Mouse (Mus musculus) embryonic facial prominence, embryonic 13.5 days (tissue): ENCODE data around the gene Elmo3. TPM values are rescaled to one million over a fixed set of nuclear protein-coding genes. Genes with fewer than 3 reads are reported as not detected.
A peak's percentile ranks its signal among the peaks of the same experiment; 100 is the strongest.

Experiments
- ATAC-seq: fragments of 200-750 bp; cut with Nextera tagmentation; 2 replicates; pipeline ENCODE4 v1.8.0; 2017; ENCODE audit warnings: low read depth; ENCODE audit not compliant: insufficient number of reproducible peaks, insufficient read depth, low FRiP score, low TSS enrichment
- H3K27ac ChIP-seq: fragments of 300-500 bp; sonication (generic); 2 replicates; pipeline ENCODE4 v1.5.1; 2015; ENCODE audit warnings: moderate library complexity, mild to moderate bottlenecking, inconsistent platforms
- H3K27me3 ChIP-seq: fragments of 300-500 bp; sonication (generic); 2 replicates; pipeline ENCODE4 v1.6.1; 2015; ENCODE audit warnings: mild to moderate bottlenecking, inconsistent platforms
- H3K36me3 ChIP-seq: fragments of 300-500 bp; sonication (generic); 2 replicates; pipeline ENCODE4 v1.6.1; 2015; ENCODE audit warnings: mild to moderate bottlenecking, inconsistent platforms
- H3K4me1 ChIP-seq: fragments of 300-500 bp; sonication (generic); 2 replicates; pipeline ENCODE4 v1.6.1; 2015; ENCODE audit warnings: inconsistent platforms
- H3K4me2 ChIP-seq: fragments of 300-500 bp; sonication (generic); 2 replicates; pipeline ENCODE4 v1.6.1; 2015; ENCODE audit warnings: moderate library complexity, mild to moderate bottlenecking, inconsistent platforms
- H3K4me3 ChIP-seq: fragments of 300-500 bp; sonication (generic); 2 replicates; pipeline ENCODE4 v1.5.1; 2015; ENCODE audit warnings: mild to moderate bottlenecking, inconsistent platforms
- H3K9ac ChIP-seq: fragments of 300-500 bp; sonication (generic); 2 replicates; pipeline ENCODE4 v1.6.1; 2015; ENCODE audit warnings: mild to moderate bottlenecking, inconsistent platforms
- H3K9me3 ChIP-seq: fragments of 300-500 bp; sonication (generic); 2 replicates; pipeline ENCODE4 v1.6.1; 2016; ENCODE audit warnings: inconsistent platforms
- WGBS: fragments of 180-500 bp; shearing (Covaris S2); methylation state at CpG from one replicate; pipeline ENCODE4 v1.1.7; 2015; ENCODE audit warnings: mixed read lengths; 5-methylcytosine and 5-hydroxymethylcytosine counted together
- microRNA counts: library from miRNA; unstranded; fragments of <30 nt; microRNA quantifications from one replicate; lab custom pipeline; 2016
- microRNA-seq: library from miRNA; unstranded; fragments of <30 nt; microRNA quantifications from one replicate; pipeline ENCODE4, GENCODE M21; 2016
- polyA plus RNA-seq: library from polyadenylated mRNA; unstranded; fragments of >200 nt; fragmentation: Nextera tagmentation; extraction: Ambion mirVana; gene quantifications from 2 replicates; pipeline ENCODE4 v1.2.1, GENCODE M21; 2015

Gene Elmo3
- polyA plus RNA-seq, 1 experiment from 2014 or later, result 6.0 TPM

DNA sequence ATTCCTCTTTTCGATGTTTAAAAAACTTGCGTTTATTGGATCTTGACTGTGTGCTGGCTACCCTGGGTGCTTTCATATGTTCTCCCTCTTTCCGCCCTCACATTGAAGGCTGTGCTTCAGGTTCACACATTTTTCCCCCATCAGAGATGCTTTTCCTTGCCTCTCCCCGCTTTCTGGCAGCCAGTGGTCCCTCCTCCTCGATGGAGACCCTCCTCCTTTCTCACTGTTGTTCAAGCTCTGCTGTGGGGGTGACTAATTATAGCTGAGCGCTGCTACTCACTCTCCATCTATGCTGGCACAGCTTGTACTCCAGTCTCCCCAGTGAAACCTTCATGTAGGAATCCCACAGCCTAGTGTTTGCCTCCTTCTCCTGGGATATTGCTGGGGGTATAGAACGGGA lies 44.8 kb downstream of the Elmo3 start:
- H3K9me3 ChIP-seq, result no peaks in the 10 kb centered on the region
- peak overlapping the region; percentile 82; the same call in 1 of the 2 replicates for H3K9ac ChIP-seq
- WGBS, result 32% methylated on average over 7 of the region's 7 CpGs
- peak overlapping the region; percentile 95 for H3K4me2 ChIP-seq
- no peak for ATAC-seq
- peaks cover 13% of the 10 kb centered on the region; the same call in 1 of the 2 replicates for H3K27me3 ChIP-seq
- no peak overlapping the region for H3K27ac ChIP-seq
- peaks cover under 1% of the 10 kb centered on the region; the same call in 1 of the 2 replicates for H3K36me3 ChIP-seq
- peaks cover 36% of the 10 kb centered on the region for H3K4me1 ChIP-seq
- peak overlapping the region; percentile 73 for H3K4me3 ChIP-seq

DNA sequence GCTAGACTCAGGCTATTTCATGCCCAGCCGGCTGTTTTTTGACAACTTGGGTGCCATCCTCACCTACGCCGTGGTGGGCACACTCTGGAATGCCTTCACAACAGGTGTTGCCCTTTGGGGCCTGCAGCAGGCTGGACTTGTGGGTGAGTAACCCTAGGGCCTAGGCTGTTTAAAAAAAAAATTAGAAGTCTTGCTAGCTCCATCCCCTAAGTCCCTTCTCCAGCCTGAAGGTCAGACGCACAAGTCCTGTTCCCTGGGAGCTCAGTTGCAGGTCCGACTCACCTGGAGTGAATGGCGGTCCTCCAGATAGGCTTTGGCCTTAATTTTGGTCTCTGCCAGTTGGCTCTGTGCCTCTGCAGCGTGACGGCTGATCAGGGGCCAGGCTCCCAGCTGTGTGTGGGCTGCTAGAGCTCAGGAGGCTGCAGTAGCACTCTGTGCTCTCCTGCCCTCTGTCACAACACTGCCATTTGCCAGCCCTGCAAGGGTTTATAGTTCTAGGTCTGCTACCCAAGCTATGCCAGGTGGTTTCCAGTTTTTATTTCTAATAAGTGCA lies 48.3 kb downstream of the Elmo3 start:
- ATAC-seq, result no peak
- H3K4me2 ChIP-seq, result no peak overlapping the region
- WGBS, result 76% methylated on average over 8 of the region's 8 CpGs

DNA sequence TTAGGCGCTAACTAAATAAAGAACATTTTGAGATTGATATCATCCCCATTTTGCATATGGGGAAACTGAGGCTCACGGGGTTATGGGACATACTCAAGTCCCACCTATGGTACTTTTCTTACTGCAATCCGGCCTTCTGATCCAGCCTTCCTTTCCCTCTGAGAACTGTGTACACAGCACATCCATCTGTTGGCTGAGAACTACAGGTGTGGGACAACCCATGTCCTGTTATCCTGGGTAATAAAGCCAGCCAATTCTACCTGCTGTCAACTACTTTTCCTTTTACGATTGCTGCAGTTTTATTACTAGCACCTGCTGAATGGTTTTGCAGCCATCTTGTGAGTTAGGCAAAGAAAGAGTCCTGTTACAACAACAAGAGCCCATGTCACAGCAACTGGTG lies 49.1 kb downstream of the Elmo3 start:
- H3K36me3 ChIP-seq, result peaks cover 36% of the 10 kb centered on the region
- H3K27ac ChIP-seq, result no peak overlapping the region
- 0 out of 2 replicates have a peak, but pooled peaks cover 10% of the 10 kb centered on the region for H3K27me3 ChIP-seq
- no peak overlapping the region for H3K4me3 ChIP-seq
- ATAC-seq, result no peak
- H3K4me2 ChIP-seq, result no peak overlapping the region
- peaks cover 13% of the 10 kb centered on the region for H3K4me1 ChIP-seq
- 89% methylated on average over 4 of the region's 4 CpGs for WGBS
- no peaks in the 10 kb centered on the region for H3K9me3 ChIP-seq
- no peak overlapping the region for H3K9ac ChIP-seq

More for the DNA sequence above, 48.3 kb downstream of the Elmo3 start:
- Histone ChIP-seq H3K4me3 (no peak overlapping the region), H3K36me3 (peaks cover 33% of the 10 kb centered on the region), H3K9ac (0 out of 2 replicates have a peak overlapping the region, but pooled peaks have one; percentile 8), H3K27ac (no peak overlapping the region), H3K9me3 (no peaks in the 10 kb centered on the region), H3K4me1 (peaks cover 14% of the 10 kb centered on the region), H3K27me3 (peaks cover 13% of the 10 kb centered on the region; the same call in 1 of the 2 replicates)

DNA sequence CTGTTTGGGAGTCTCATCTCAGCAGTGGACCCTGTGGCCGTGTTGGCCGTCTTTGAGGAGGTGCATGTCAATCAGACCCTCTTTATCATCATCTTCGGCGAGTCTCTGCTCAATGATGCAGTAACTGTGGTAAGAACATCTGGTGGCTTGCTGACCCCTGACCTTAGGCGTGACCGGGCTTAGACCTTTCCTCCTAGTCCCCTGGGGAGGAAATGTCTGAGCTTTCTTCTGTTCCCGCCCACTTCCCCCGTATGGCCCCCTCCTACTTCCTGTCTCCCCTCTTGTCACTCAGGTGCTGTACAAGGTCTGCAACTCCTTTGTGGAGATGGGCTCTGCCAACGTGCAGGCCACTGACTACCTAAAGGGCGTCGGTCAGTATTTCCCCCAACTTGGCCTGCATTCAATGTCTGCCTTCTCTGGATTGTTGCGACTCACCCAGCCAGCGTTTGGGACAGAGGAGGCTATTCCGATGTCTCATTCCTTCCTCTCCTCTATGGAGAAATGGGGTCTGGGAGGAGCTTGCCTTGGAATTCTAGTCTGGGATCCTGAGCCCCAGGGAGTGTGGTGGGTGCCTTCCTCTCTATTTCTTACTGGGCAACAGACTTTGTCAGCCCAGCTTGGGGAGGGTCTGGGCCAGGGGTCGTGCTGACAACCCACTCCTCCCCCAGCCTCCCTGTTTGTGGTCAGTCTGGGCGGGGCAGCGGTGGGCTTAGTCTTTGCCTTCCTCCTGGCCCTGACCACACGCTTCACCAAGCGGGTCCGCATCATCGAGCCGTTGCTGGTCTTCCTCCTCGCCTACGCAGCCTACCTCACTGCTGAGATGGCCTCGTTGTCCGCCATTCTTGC lies 50.0 kb downstream of the Elmo3 start:
- Histone ChIP-seq H3K4me1 (peaks cover 5% of the 10 kb centered on the region), H3K27me3 (0 out of 2 replicates have a peak, but pooled peaks cover 3% of the 10 kb centered on the region), H3K36me3 (peaks cover 36% of the 10 kb centered on the region), H3K9ac (no peak overlapping the region), H3K4me3 (no peak overlapping the region), H3K4me2 (no peak overlapping the region), H3K9me3 (no peaks in the 10 kb centered on the region), H3K27ac (no peak overlapping the region)
- no peak for ATAC-seq
- 53% methylated on average over 26 of the region's 26 CpGs for WGBS

DNA sequence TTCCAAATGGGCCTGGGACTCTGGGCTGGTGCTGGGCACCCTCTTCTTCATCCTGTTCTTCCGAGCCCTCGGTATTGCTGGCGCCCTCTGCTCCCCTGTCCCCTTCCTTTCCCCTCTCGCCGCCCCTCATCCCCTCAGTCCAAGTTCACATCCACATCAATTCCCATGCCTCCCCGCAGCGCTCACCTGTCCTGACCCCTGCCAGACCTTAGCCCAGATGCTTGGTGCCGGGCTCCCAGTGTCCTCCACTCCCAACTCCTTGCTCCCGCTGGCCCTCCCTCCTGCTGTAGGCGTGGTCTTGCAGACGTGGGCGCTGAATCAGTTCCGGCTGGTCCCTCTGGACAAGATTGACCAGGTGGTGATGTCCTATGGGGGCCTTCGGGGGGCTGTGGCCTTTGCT lies 51.3 kb downstream of the Elmo3 start:
- no peaks in the 10 kb centered on the region for H3K27me3 ChIP-seq
- peaks cover 2% of the 10 kb centered on the region; the same call in 1 of the 2 replicates for H3K4me1 ChIP-seq
- peaks cover 40% of the 10 kb centered on the region for H3K36me3 ChIP-seq
- H3K4me2 ChIP-seq, result no peak overlapping the region
- ATAC-seq, result no peak
- 85% methylated on average over 14 of the region's 14 CpGs for WGBS
- no peak overlapping the region for H3K4me3 ChIP-seq
- H3K27ac ChIP-seq, result no peak overlapping the region
- no peak overlapping the region for H3K9ac ChIP-seq
- no peaks in the 10 kb centered on the region for H3K9me3 ChIP-seq

DNA sequence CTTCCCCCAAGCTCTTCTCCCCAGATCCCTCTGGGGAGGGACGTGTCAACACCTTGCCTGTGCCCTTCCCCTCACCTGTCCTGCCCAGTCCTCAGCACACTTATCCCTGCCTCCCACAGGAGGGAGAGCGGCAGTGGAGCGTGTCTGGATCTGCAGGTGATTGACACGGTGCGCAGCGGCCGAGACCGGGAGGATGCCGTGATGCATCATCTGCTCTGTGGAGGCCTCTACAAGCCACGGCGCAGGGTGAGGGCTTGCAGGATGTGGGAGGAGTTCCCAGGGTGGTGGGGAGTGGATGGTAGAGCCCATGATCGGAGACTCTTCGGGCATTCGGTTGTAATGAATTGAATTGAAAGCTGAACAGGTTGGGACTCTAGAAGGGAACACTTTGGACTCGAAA lies 53.8 kb downstream of the Elmo3 start:
- no peaks in the 10 kb centered on the region for H3K27me3 ChIP-seq
- H3K27ac ChIP-seq, result no peak overlapping the region
- no peaks in the 10 kb centered on the region for H3K9me3 ChIP-seq
- 0 out of 2 replicates have a peak overlapping the region, but pooled peaks have one; percentile 9 for H3K4me2 ChIP-seq
- H3K4me3 ChIP-seq, result no peak overlapping the region
- H3K36me3 ChIP-seq, result peaks cover 53% of the 10 kb centered on the region
- H3K4me1 ChIP-seq, result peaks cover 5% of the 10 kb centered on the region; the same call in 1 of the 2 replicates
- no peak for ATAC-seq
- WGBS, result 64% methylated on average over 15 of the region's 15 CpGs
- H3K9ac ChIP-seq, result no peak overlapping the region

DNA sequence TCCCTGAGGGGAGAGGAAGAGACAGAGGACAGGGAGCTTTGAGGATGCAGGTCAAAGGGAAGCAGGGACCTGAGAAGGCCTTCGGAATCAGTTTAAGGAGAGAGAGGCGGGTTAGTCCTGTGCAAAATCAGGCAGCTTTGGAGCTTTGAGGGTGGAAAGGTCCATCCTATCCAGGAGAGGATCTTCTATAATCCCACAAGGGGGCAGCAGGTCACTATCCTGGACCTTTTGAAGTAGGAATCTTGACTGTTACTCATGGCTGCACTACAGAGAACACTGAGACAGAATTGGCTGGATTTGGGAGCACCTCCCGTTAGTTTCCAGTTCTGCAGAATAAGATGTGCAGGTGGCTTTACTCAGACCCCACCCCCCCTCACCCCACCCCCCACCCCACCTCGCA lies 54.2 kb downstream of the Elmo3 start:
- H3K27me3 ChIP-seq, result no peaks in the 10 kb centered on the region
- WGBS, result 46% methylated on average over 4 of the region's 4 CpGs
- H3K36me3 ChIP-seq, result peaks cover 57% of the 10 kb centered on the region
- H3K4me3 ChIP-seq, result no peak overlapping the region
- no peak overlapping the region for H3K27ac ChIP-seq
- H3K4me1 ChIP-seq, result peaks cover 5% of the 10 kb centered on the region; the same call in 1 of the 2 replicates
- H3K9me3 ChIP-seq, result no peaks in the 10 kb centered on the region
- H3K9ac ChIP-seq, result no peak overlapping the region
- H3K4me2 ChIP-seq, result no peak overlapping the region
- 0 out of 2 replicates have a peak, but pooled peaks have one; percentile 12 for ATAC-seq

MicroRNAs within 50 kb of the gene (microRNA counts, 519-probe panel; counts per million panel counts)
- 236 counts per million, percentile 44 among the panel's probes with 10 or more counts for microRNA mmu-miR-328 (lab: Ali Mortazavi, UCI)

Small RNA genes lying within 50 kb of the gene (microRNA-seq; reads per million reads assigned to microRNA genes)
- gene Gm27320 (not detected), gene Mir328 (212 reads per million, percentile 62 among the genes with 10 or more reads in this experiment)

Other genes with a start within 250 kb of the Elmo3 start
- not detected in 2 replicates for gene Ces3b, start 221.8 kb upstream of the Elmo3 start, polyA plus RNA-seq
- 0.18 TPM in 1 of 2 replicates, not detected in the other for gene Ces4a, start 173.8 kb upstream of the Elmo3 start, polyA plus RNA-seq
- gene Cbfb, start 134.9 kb upstream of the Elmo3 start, polyA plus RNA-seq, result 102 and 118 TPM in 2 replicates
- gene D230025D16Rik, start 80.5 kb upstream of the Elmo3 start, polyA plus RNA-seq, result 24.5 and 26.6 TPM in 2 replicates
- gene B3gnt9, start 50.4 kb upstream of the Elmo3 start, polyA plus RNA-seq, result 25.9 and 29.7 TPM in 2 replicates
- 22.8 and 24.7 TPM in 2 replicates for gene Tradd, start 41.0 kb upstream of the Elmo3 start, polyA plus RNA-seq
- 2.1 TPM in 2 replicates for gene Fbxl8, start 41.0 kb upstream of the Elmo3 start, polyA plus RNA-seq
- 0.13 and 0.22 TPM in 2 replicates for gene Hsf4, start 35.8 kb upstream of the Elmo3 start, polyA plus RNA-seq
- 1.8 and 2.8 TPM in 2 replicates for gene Nol3, start 29.5 kb upstream of the Elmo3 start, polyA plus RNA-seq
- 22.1 and 23.0 TPM in 2 replicates for gene 4931428F04Rik, start 15.7 kb upstream of the Elmo3 start, polyA plus RNA-seq
- 10.2 and 11.1 TPM in 2 replicates for gene Exoc3l, start 9.5 kb upstream of the Elmo3 start, polyA plus RNA-seq
- 78.9 and 81.7 TPM in 2 replicates for gene E2f4, start 7.9 kb upstream of the Elmo3 start, polyA plus RNA-seq
- gene Lrrc29, start 20.7 kb downstream of the Elmo3 start, polyA plus RNA-seq, result 1.3 and 1.8 TPM in 2 replicates
- 121 TPM in 2 replicates for gene Tmem208, start 20.8 kb downstream of the Elmo3 start, polyA plus RNA-seq
- 2.3 and 3.0 TPM in 2 replicates for gene Fhod1, start 42.4 kb downstream of the Elmo3 start, polyA plus RNA-seq
- gene Slc9a5, start 43.2 kb downstream of the Elmo3 start, polyA plus RNA-seq, result 5.9 and 6.0 TPM in 2 replicates
- gene Plekhg4, start 67.7 kb downstream of the Elmo3 start, polyA plus RNA-seq, result 0.39 and 0.81 TPM in 2 replicates
- not detected in 2 replicates for gene Kctd19, start 107.9 kb downstream of the Elmo3 start, polyA plus RNA-seq
- gene Lrrc36, start 108.0 kb downstream of the Elmo3 start, polyA plus RNA-seq, result 0.22 TPM in 1 of 2 replicates, not detected in the other
- gene Tppp3, start 165.9 kb downstream of the Elmo3 start, polyA plus RNA-seq, result 18.7 and 23.1 TPM in 2 replicates
- gene Zdhhc1, start 191.3 kb downstream of the Elmo3 start, polyA plus RNA-seq, result 52.2 and 53.3 TPM in 2 replicates
- gene Hsd11b2, start 213.2 kb downstream of the Elmo3 start, polyA plus RNA-seq, result 0.87 and 1.1 TPM in 2 replicates